Mouse (Mus musculus) ovary, postnatal 14 days (tissue): ENCODE results near the gene Tet1.

ENCODE experiments used
- DNase-seq: peaks from one replicate; pipeline ENCODE4 v3.0.0; 2022; ENCODE audit warnings: low spot score

Tet1 gene

GRCm38 (mm10) chr10:62891025-62891424 lies 17.8 kb downstream of the Tet1 start:
- no peak for DNase-seq

- peak; percentile 66 for DNase-seq
Observed at GRCm38 (mm10) chr10:62886799-62887591, 21.8 kb downstream of the Tet1 start.

- peak; percentile 6 for DNase-seq
Observed at GRCm38 (mm10) chr10:62885969-62886798, 22.6 kb downstream of the Tet1 start.

DNA sequence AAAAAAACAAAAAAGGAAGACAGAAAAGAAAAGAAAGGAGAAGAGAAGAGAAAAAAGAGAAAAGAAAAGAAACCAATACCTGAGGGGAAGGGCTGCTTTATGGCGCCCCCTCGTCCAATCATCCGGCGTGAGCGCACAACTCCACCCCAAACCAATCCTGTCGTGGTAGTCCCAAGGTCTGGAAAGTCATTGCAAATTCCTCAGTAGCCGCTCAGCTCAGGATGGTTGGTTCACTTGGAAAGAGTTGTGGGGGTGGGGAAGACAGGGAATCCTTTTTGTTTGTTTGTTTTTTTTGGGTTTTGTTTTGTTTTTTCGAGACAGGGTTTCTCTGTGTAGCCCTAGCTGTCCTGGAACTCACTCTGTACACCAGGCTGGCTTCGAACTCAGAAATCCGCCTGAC lies 23.3 kb downstream of the Tet1 start:
- DNase-seq: no peak

DNA sequence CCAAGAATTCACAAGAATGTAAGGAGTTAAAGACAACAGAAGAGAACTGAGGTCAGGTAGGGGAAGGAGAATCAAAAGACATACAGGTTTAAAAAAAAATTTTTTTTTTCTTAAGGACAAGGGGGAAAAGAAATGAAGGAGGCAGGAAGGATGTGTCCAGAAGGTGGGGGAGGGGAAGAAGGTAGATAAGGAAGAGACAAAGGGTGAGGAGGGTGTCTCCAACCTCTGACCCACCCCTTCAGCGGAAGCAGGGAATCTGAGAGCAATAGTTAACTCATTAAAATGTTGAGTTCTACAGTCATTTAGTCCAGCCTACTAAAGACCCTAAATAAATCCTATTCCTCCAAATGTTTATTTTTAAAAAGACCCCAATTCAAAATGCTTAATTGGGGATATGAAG lies 24.3 kb downstream of the Tet1 start:
- no peak for DNase-seq

DNA sequence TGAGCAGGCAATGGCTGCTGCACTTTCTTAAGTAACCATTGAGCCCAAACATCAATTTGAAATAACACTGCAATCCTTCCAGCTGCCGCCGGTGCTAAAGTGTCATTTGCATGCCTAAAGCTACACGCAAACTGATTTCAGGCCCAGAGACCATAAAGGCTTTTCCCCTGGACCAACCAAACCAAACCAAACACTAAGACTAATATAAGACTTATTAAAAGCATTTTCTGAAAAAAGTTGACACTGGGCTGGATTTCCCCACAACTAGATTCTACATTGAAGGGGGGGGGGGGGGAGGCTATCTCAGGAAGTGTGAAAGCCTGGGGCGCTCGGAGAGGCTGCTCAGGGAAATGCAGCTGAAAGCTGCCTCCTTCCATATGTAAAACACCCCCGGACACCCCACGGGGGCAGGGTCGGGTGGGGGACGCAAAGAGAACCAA lies 24.8 kb downstream of the Tet1 start:
- no peak for DNase-seq

DNA sequence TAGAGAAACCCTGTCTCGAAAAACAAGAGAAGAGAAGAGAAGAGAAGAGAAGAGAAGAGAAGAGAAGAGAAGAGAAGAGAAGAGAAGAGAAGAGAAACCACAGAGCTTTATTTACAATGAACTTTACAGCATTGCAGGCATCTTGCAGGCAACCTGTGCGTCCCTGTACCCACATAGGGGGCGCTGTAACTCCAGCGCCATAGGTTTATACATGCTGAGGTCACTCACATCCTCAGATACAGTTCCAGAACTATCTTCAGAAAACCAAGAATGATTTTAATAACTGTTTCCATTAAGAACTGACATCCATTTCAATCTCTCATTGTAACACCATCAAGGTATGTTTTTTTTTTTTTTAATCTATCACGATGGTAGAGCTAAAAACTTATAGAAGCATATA lies 27.6 kb downstream of the Tet1 start:
- DNase-seq: no peak

- no peak for DNase-seq
Observed at GRCm38 (mm10) chr10:62878056-62878455, 30.7 kb downstream of the Tet1 start.

GRCm38 (mm10) chr10:62875565-62875964 lies 33.2 kb downstream of the Tet1 start:
- no peak for DNase-seq

DNA sequence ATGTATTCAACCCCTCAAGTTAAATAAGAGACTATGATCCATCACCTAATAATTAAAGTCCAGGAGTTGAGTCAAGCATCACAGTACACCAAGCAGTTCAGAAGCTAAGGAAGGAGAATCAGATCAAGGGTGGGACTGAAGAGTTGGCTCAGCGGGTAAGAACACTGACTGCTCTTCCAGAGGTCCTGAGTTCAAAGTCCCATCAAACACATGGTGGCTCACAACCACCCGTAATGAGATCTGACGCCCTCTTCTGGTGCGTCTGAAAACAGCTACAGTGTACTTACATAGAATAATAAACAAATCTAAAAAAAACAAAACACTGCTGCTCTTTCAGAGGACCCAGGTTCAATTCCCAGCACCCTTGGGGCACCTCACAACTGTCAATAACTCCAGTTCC lies 34.0 kb downstream of the Tet1 start:
- no peak for DNase-seq

DNA sequence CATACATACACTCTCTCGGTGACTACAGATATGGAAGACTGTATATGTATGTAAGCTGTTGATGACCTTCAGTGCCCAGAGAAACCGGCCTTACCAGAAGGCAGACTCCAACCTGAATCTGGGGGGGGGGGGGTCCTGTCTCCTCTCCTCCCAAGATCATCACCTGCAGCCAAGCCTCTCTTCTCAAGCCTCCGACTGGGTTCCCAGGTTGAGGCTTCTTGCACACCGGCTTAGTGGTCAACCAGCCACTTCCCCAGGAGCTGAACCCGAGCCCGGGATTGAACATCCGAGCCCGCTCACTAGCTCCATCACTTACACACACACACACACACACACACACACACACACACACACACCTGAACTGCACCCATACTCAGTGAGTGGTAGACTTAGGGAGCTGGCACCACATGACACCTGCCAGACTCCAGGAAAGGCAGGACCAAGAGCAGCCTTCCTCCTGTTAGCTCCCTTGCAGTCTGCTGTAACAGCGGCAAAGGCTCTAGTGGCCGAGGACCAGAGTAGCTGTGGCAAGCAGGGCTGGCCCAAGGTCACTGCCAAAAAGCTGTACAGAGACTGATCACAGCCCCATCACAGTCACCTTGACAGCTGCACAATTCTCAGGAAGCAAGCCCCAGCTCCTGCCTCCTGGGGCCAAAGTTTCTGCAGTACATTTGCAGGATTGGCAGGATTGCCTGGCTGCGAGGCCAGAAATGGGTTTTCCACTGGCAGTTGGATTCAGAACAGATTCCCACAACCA lies 42.6 kb downstream of the Tet1 start:
- no peak for DNase-seq

DNA sequence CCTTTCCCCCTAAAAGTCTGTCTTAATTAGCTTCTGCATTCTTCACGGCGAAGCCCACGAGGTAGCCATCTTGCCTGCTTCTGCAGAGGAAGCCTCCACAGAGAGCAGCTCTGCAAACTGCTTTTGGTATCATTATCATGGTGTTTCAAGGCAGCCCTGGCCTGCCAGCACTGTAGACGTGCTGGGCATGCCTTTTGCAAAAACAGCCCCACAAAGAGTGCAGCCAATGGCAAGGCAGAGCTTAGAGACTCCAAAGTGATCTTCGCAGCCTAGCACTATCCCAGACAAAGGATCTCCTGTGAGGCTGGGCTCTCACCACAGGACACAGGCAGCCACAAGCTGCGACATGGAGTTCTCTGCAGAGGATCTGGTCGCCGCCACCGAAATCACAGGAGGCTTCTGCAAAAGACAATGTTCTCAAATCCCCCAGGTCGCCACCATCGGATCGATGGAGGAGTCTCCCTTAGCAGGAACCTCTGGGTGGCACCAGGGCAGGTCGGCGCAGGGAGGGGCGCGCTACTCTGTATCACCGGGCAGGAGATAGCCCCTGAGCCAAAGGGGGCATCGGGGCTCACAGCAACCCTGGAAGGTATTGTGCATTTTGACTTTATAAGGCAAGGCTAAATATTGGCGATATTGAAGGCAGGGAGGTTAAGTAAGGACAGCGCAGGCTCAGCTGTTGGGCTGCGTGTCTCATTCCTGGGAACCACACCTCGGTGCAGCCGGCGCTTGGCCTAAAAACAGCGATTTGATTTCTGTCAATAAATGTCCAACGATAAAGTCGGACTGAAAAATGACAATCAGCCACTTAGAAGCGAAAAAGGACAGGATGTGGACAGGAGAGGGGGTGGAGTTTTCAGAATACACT lies 43.4 kb downstream of the Tet1 start:
- peak; percentile 61 for DNase-seq

- DNase-seq: no peak
Observed at GRCm38 (mm10) chr10:62863563-62863962, 45.2 kb downstream of the Tet1 start.

GRCm38 (mm10) chr10:62862435-62862834 lies 46.4 kb downstream of the Tet1 start:
- DNase-seq: no peak

DNA sequence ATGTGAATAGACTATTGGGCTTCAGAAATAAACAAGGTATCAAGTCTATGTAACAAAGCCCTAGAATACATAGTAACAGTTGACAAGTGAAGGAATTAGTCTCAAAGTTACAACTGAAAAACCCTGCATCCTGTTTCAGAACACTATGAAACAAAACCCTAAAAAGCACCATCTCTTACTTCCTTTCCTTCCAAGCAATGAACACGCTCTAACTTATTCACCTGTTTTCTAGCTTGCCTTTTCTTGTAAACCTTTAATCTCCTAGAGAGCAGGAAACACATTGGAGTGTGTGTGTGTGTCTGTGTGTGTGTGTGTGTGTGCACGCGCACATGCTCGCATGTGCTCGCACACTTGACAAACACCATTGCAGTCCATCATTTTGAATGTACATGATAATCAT lies 49.8 kb downstream of the Tet1 start:
- DNase-seq: no peak

GRCm38 (mm10) chr10:62856690-62857290 lies 52.0 kb downstream of the Tet1 start:
- no peak for DNase-seq

- DNase-seq: no peak
Observed at GRCm38 (mm10) chr10:62854992-62855391, 53.8 kb downstream of the Tet1 start.

GRCm38 (mm10) chr10:62854581-62854980 lies 54.2 kb downstream of the Tet1 start:
- DNase-seq: no peak

DNA sequence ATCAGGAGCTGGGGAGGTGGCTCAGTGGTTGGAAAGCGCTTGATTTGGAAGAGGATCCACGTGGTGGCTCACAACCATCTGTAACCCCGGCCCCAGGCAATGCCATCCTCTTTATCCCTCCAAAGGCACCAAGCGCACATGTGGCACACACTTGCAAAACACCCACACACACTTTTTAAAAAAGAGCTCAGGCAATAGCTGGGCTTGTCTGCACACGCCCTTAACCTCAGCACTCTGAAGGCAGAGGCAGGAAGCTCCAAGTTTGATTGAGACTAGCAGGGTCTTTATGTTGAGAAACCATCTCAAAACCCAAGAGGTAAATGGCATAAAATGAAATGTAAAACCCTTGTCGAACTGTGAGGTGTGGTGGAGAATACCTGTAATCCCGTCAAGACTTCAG lies 57.2 kb downstream of the Tet1 start:
- DNase-seq: no peak

- DNase-seq: no peak
Observed at GRCm38 (mm10) chr10:62851025-62851424, 57.8 kb downstream of the Tet1 start.

- DNase-seq: no peak
Observed at GRCm38 (mm10) chr10:62848783-62849182, 60.0 kb downstream of the Tet1 start.
